Comparison of ENCODE assay signal across 21 mouse cellular contexts in genomic region chr8:125028841-125029240, GRCm38 (mm10). TPM values are rescaled to one million over a fixed set of nuclear protein-coding genes. Genes with fewer than 3 reads are reported as not detected.
DNase-seq lines count a peak whose midpoint lies in the region.
"Had no signal": no experiment of that assay in that cellular context is flagged by ENCODE, and none has a peak within 500 bp of the region (broad histone marks: within the 10 kb centered on the region; RNA-seq: fewer than 3 reads in every experiment).

No protein-coding gene starts in this region.

- peaks cover 8% of the 10 kb centered on the region for H3K36me3 ChIP-seq in splenic B cell, adult 2 months (ENCODE audit: control insufficient read depth, insufficient read depth, low read length, poor library complexity, severe bottlenecking)

- peak; percentile 88 for DNase-seq in heart, adult 11 months
- no peak for DNase-seq in heart, postnatal 4 days
- DNase-seq in spleen, postnatal 36 days (ENCODE audit: low spot score in 2 of 2): peak; percentile 72 to 73
- no peak for DNase-seq in spleen, adult 12 weeks (ENCODE audit: low spot score)
- DNase-seq in splenic B cell, adult 2 months (ENCODE audit: low read depth, low spot score): peak; percentile 84
- DNase-seq in kidney, postnatal 14 days: no peak
- DNase-seq: adrenal gland, adult 8-10 months; adrenal gland, postnatal 25 days; cerebellum, adult 11-12 months; cerebellum, adult 8-10 months; cerebellum, postnatal 10 days; cerebellum, postnatal 36 days; embryo, embryonic 11 days; forebrain, postnatal 0 days; gastrocnemius, adult 2 months; gastrocnemius, postnatal 14 days; heart, adult 18-20 months had no signal

- no peaks in the 10 kb centered on the region for H3K27me3 ChIP-seq in splenic B cell, adult 2 months (ENCODE audit: control insufficient read depth, insufficient read depth, low read length, poor library complexity, severe bottlenecking)
- H3K27me3 ChIP-seq: embryonic facial prominence, embryonic 13.5 days; forebrain, embryonic 13.5 days; hindbrain, embryonic 13.5 days; intestine, embryonic 15.5 days had no signal

RNA-seq across cellular contexts. Expression of gene Tsnax, which starts 16.0 kb away (rescaled TPM):
- 10 to 100 TPM; 71.1 to 77.9 TPM for total RNA-seq in heart, postnatal 4 days (2021)

RNA-seq across cellular contexts. Expression of gene Disc1, which starts 25.2 kb away (rescaled TPM):
- 1 to 10 TPM; 3.9 to 4.4 TPM for total RNA-seq in heart, postnatal 4 days (2021)

Comparison
In these comparisons a context has a peak if more than half of its experiments do, and no peak if none do; other contexts are left out.
1. DNase-seq: peak in heart, adult 11 months (single experiment), spleen, postnatal 36 days (2 of 2) and splenic B cell, adult 2 months (single experiment); none in heart, postnatal 4 days (single experiment), spleen, adult 12 weeks (single experiment) and kidney, postnatal 14 days (single experiment).